Mouse (Mus musculus): Measurements from ENCODE around the gene Plch2. TPM values are rescaled to one million over a fixed set of nuclear protein-coding genes. Genes with fewer than 3 reads are reported as not detected.

Gene Plch2
- polyA plus RNA-seq, 1 experiment, result 28.1 TPM

- WGBS, result 50% methylated on average over 20 of the region's 20 CpGs
- no peaks in the 10 kb centered on the region for H3K36me3 ChIP-seq (ENCODE audit: control insufficient read depth, insufficient read depth, low read length)
- H3K27me3 ChIP-seq (ENCODE audit: control insufficient read depth, insufficient read depth, low read length), result peaks cover 22% of the 10 kb centered on the region
- H3K4me1 ChIP-seq (ENCODE audit: control insufficient read depth, insufficient read depth, insufficient read length, low read length), result peaks cover 9% of the 10 kb centered on the region
- no peak for TF ChIP-seq CTCF (IDR thresholded peaks at IDR 0.05; ENCODE audit: extremely low read depth, insufficient read length, insufficient replicate concordance, low read depth, low read length)
- TF ChIP-seq POLR2A (IDR thresholded peaks at IDR 0.05; ENCODE audit: low read depth, low read length), result no peak
- H3K4me3 ChIP-seq (ENCODE audit: low read depth, low read length), result peak overlapping the region; percentile 63
- no peak overlapping the region for H3K27ac ChIP-seq (ENCODE audit: insufficient read depth, low read depth, low read length)
These were observed 96.4 kb downstream of the Plch2 start for GRCm38 (mm10) chr4:154960021-154960689.

DNA sequence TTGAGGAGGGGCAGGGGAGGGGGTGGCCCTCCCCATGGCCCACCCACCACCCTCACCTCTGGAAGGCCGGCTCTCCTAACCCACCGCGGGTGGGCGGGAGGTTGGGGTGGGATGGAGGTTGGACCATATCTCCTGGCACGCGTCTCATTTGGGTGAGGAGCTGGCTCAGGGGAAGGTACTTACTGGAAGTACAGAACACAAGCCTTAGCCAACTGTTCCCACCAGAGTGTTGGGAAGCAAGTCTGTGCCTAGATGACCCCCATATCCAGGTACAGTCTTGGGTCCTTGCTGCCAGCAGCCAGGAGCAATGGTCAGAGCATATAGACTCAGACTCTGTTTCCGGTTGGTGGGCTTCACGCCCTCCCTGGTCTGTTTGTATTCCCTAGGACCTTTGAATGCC, 98.0 kb downstream of the Plch2 start:
- WGBS, result 49% methylated on average over 8 of the region's 8 CpGs

DNA sequence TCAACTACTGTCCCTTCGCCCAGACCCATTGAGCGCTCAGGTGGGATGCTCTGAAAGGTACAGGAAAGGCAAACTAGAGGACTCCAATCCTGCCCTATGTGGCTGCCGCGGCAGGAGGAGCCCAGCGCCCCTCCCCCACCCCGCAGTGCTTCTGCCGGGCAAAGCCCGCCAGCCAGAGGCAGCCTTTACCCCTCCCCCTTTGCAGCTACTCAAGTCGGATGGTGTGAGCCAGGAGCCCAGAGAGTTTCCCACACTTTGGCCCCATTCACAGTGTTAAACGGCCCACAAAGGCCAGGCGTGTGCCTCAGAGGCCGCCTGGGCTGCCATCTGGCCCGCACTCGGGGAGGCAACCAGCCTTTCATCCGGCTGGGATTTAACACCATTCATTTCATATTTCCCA, 98.4 kb downstream of the Plch2 start:
- WGBS, result 16% methylated on average over 15 of the region's 15 CpGs
- no peak overlapping the region for H3K27ac ChIP-seq (ENCODE audit: insufficient read depth, low read depth, low read length)
- H3K4me1 ChIP-seq (ENCODE audit: control insufficient read depth, insufficient read depth, insufficient read length, low read length), result peaks cover 8% of the 10 kb centered on the region
- peaks cover 29% of the 10 kb centered on the region for H3K27me3 ChIP-seq (ENCODE audit: control insufficient read depth, insufficient read depth, low read length)
- TF ChIP-seq POLR2A (IDR thresholded peaks at IDR 0.05; ENCODE audit: low read depth, low read length), result no peak
- no peak for TF ChIP-seq CTCF (IDR thresholded peaks at IDR 0.05; ENCODE audit: extremely low read depth, insufficient read length, insufficient replicate concordance, low read depth, low read length)
- H3K4me3 ChIP-seq (ENCODE audit: low read depth, low read length), result no peak overlapping the region
- H3K36me3 ChIP-seq (ENCODE audit: control insufficient read depth, insufficient read depth, low read length), result no peaks in the 10 kb centered on the region

More for the DNA sequence above, 98.0 kb downstream of the Plch2 start:
- no peak overlapping the region for H3K4me3 ChIP-seq (ENCODE audit: low read depth, low read length)
- peaks cover 25% of the 10 kb centered on the region for H3K27me3 ChIP-seq (ENCODE audit: control insufficient read depth, insufficient read depth, low read length)
- H3K27ac ChIP-seq (ENCODE audit: insufficient read depth, low read depth, low read length), result no peak overlapping the region
- H3K4me1 ChIP-seq (ENCODE audit: control insufficient read depth, insufficient read depth, insufficient read length, low read length), result peaks cover 8% of the 10 kb centered on the region
- no peaks in the 10 kb centered on the region for H3K36me3 ChIP-seq (ENCODE audit: control insufficient read depth, insufficient read depth, low read length)
- TF ChIP-seq POLR2A (IDR thresholded peaks at IDR 0.05; ENCODE audit: low read depth, low read length) (no peak), CTCF (IDR thresholded peaks at IDR 0.05; ENCODE audit: extremely low read depth, insufficient read length, insufficient replicate concordance, low read depth, low read length) (no peak)

- Histone ChIP-seq H3K4me3 (ENCODE audit: low read depth, low read length) (no peak overlapping the region), H3K27ac (ENCODE audit: insufficient read depth, low read depth, low read length) (no peak overlapping the region), H3K4me1 (ENCODE audit: control insufficient read depth, insufficient read depth, insufficient read length, low read length) (peaks cover 8% of the 10 kb centered on the region), H3K36me3 (ENCODE audit: control insufficient read depth, insufficient read depth, low read length) (no peaks in the 10 kb centered on the region), H3K27me3 (ENCODE audit: control insufficient read depth, insufficient read depth, low read length) (peaks cover 37% of the 10 kb centered on the region)
- WGBS, result 68% methylated on average over 13 of the region's 13 CpGs
- TF ChIP-seq POLR2A (IDR thresholded peaks at IDR 0.05; ENCODE audit: low read depth, low read length) (no peak), CTCF (IDR thresholded peaks at IDR 0.05; ENCODE audit: extremely low read depth, insufficient read length, insufficient replicate concordance, low read depth, low read length) (no peak)
These were observed 99.1 kb downstream of the Plch2 start for GRCm38 (mm10) chr4:154957289-154957993.

DNA sequence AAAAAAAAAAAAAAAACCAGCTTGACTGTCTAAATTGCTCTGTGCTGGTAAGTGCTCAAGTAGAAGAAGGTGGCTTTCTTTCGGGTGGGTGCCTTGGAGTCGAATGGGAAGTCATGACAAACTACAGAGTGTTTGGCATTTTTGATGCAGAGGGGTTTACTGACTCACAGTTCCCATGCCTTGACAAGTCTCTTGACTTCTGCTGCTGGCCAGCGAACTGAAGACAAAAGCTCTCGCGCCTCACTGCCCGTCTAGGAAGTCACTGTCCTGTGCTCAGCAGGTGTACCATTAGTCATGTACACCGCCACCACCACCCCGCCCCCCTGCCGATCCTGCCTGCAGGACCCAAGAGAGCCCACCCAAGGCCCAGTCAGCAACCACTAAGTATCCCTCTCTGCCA, 100.0 kb downstream of the Plch2 start:
- 70% methylated on average over 9 of the region's 9 CpGs for WGBS
- H3K27ac ChIP-seq (ENCODE audit: insufficient read depth, low read depth, low read length), result no peak overlapping the region
- no peaks in the 10 kb centered on the region for H3K36me3 ChIP-seq (ENCODE audit: control insufficient read depth, insufficient read depth, low read length)
- no peak overlapping the region for H3K4me3 ChIP-seq (ENCODE audit: low read depth, low read length)
- TF ChIP-seq CTCF (IDR thresholded peaks at IDR 0.05; ENCODE audit: extremely low read depth, insufficient read length, insufficient replicate concordance, low read depth, low read length) (no peak), POLR2A (IDR thresholded peaks at IDR 0.05; ENCODE audit: low read depth, low read length) (no peak)
- peaks cover 38% of the 10 kb centered on the region for H3K27me3 ChIP-seq (ENCODE audit: control insufficient read depth, insufficient read depth, low read length)
- H3K4me1 ChIP-seq (ENCODE audit: control insufficient read depth, insufficient read depth, insufficient read length, low read length), result peaks cover 7% of the 10 kb centered on the region; the same call in 1 of the 2 replicates

GRCm38 (mm10) chr4:154952461-154953241, 103.9 kb downstream of the Plch2 start:
- 5% methylated on average over 26 of the region's 26 CpGs for WGBS
- Histone ChIP-seq H3K27ac (ENCODE audit: insufficient read depth, low read depth, low read length) (no peak overlapping the region), H3K36me3 (ENCODE audit: control insufficient read depth, insufficient read depth, low read length) (no peaks in the 10 kb centered on the region), H3K4me1 (ENCODE audit: control insufficient read depth, insufficient read depth, insufficient read length, low read length) (0 out of 2 replicates have a peak, but pooled peaks cover 3% of the 10 kb centered on the region), H3K27me3 (ENCODE audit: control insufficient read depth, insufficient read depth, low read length) (peaks cover 35% of the 10 kb centered on the region), H3K4me3 (ENCODE audit: low read depth, low read length) (no peak overlapping the region)
- TF ChIP-seq POLR2A (IDR thresholded peaks at IDR 0.05; ENCODE audit: low read depth, low read length), result no peak
- no peak for TF ChIP-seq CTCF (IDR thresholded peaks at IDR 0.05; ENCODE audit: extremely low read depth, insufficient read length, insufficient replicate concordance, low read depth, low read length)
